Mouse (Mus musculus) ovary, adult 18-20 months (tissue): Measurements from ENCODE around the gene Tcam1.

Experiments used
- DNase-seq: peaks from one replicate; pipeline ENCODE4 v3.0.0; 2022; ENCODE audit warnings: low spot score, mixed read lengths

The Tcam1 gene

GRCm38 (mm10) chr11:106273311-106273684 is 3.2 kb upstream of the Tcam1 start:
- no peak for DNase-seq

- DNase-seq = no peak
Measured at GRCm38 (mm10) chr11:106273811-106274210, 2.7 kb upstream of the Tcam1 start.

- no peak for DNase-seq
Measured at GRCm38 (mm10) chr11:106274374-106274773, 2.1 kb upstream of the Tcam1 start.

- peak; percentile 50 for DNase-seq
Measured at GRCm38 (mm10) chr11:106274971-106275411, 1.5 kb upstream of the Tcam1 start.

GRCm38 (mm10) chr11:106282452-106282851 is 6.0 kb downstream of the Tcam1 start:
- DNase-seq = no peak

GRCm38 (mm10) chr11:106283371-106283770 is 6.9 kb downstream of the Tcam1 start:
- no peak for DNase-seq

GRCm38 (mm10) chr11:106284126-106284525 is 7.7 kb downstream of the Tcam1 start:
- DNase-seq = no peak

- no peak for DNase-seq
Measured at GRCm38 (mm10) chr11:106286206-106286605, 9.7 kb downstream of the Tcam1 start.

- DNase-seq = no peak
Measured at GRCm38 (mm10) chr11:106286987-106287386, 10.5 kb downstream of the Tcam1 start.

- DNase-seq = no peak
Measured at GRCm38 (mm10) chr11:106289369-106289768, 12.9 kb downstream of the Tcam1 start.

- DNase-seq = no peak
Measured at GRCm38 (mm10) chr11:106290376-106290775, 13.9 kb downstream of the Tcam1 start.

- DNase-seq = no peak
Measured at GRCm38 (mm10) chr11:106291861-106292260, 15.4 kb downstream of the Tcam1 start.

GRCm38 (mm10) chr11:106301765-106302164 is 25.3 kb downstream of the Tcam1 start, which contains the start of gene Gh:
Gene Gh (minus strand): TSS chr11:106301865.
- no peak for DNase-seq

GRCm38 (mm10) chr11:106302634-106303033 is 26.2 kb downstream of the Tcam1 start:
- no peak for DNase-seq

- no peak for DNase-seq
Measured at GRCm38 (mm10) chr11:106305348-106306064, 29.0 kb downstream of the Tcam1 start.

GRCm38 (mm10) chr11:106306065-106306385 is 29.6 kb downstream of the Tcam1 start:
- no peak for DNase-seq

- DNase-seq = no peak
Measured at GRCm38 (mm10) chr11:106306758-106307157, 30.3 kb downstream of the Tcam1 start.

- DNase-seq = no peak
Measured at GRCm38 (mm10) chr11:106307432-106307831, 31.0 kb downstream of the Tcam1 start.

- DNase-seq = no peak
Measured at GRCm38 (mm10) chr11:106308162-106308561, 31.7 kb downstream of the Tcam1 start.

GRCm38 (mm10) chr11:106310123-106310522 is 33.7 kb downstream of the Tcam1 start:
- DNase-seq = no peak

- no peak for DNase-seq
Measured at GRCm38 (mm10) chr11:106313533-106313932, 37.1 kb downstream of the Tcam1 start.

GRCm38 (mm10) chr11:106314333-106314812 is 37.9 kb downstream of the Tcam1 start, which contains the start of gene Cd79b:
Gene Cd79b (minus strand): TSS chr11:106314762.
- DNase-seq = no peak

- DNase-seq = no peak
Measured at GRCm38 (mm10) chr11:106316416-106316815, 39.9 kb downstream of the Tcam1 start.

GRCm38 (mm10) chr11:106317801-106318200 is 41.3 kb downstream of the Tcam1 start:
- DNase-seq = no peak
